Mouse (Mus musculus): ENCODE measurements around the gene Zrsr1. TPM values are rescaled to one million over a fixed set of nuclear protein-coding genes. Genes with fewer than 3 reads are reported as not detected.
A peak's percentile ranks its signal among the peaks of the same experiment; 100 is the strongest.

The Zrsr1 gene
- polyA plus RNA-seq, 1 experiment from 2014 or later = 1.8 TPM

DNA sequence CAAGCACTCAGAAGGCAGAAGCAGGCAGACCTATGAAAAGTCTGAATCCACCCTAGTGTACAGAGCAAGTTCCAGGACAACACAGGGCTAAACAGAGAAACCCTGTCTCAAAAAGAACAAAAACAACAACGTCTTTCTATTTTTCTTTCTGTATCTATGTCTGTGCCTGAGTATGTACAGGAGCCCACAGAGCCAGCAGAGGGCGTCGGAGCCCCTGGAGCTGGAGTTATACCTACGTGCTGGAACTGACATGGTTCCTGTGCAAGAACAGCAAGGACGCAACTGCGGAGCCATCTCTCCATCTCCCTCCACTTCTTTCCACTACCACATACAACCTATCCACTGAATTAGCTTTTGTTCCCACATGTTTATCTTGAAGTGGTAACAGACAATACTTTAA is 21.7 kb upstream of the Zrsr1 start:
- H3K4me1 ChIP-seq = no peaks in the 10 kb centered on the region
- ATAC-seq (ENCODE audit: extremely low read depth, insufficient number of reproducible peaks, low FRiP score, low TSS enrichment) = no peak
- H3K27me3 ChIP-seq (replicated peaks) = no peaks in the 10 kb centered on the region
- H3K4me3 ChIP-seq = no peak overlapping the region
- H3K9me3 ChIP-seq = no peaks in the 10 kb centered on the region
- peaks cover 28% of the 10 kb centered on the region for H3K36me3 ChIP-seq
- H3K27ac ChIP-seq (replicated peaks) = no peak overlapping the region
- 83% methylated on average over 6 of the region's 6 CpGs for WGBS
- no peak overlapping the region for H3K4me2 ChIP-seq
- H3K9ac ChIP-seq = no peak overlapping the region

DNA sequence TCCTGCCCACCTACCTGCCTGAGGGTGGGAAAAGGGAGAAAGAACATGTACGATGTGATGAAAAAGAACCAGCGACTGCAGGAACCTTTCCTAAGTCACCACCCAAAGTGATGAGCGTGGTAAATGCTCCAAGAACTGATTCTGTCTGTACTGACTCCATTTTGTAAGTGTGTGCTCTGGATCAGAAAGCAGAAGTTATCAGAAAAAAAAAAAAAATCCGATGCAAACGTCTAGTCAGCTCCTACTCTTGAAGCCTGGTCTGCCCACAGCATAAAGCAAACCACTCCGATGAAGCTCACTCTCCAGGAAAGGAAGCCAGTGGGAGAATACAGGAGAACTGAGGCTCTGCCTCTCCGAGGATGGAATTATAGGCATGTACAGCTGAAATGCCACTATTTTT is 19.1 kb upstream of the Zrsr1 start:
- Histone ChIP-seq H3K4me2 (no peak overlapping the region), H3K4me1 (no peaks in the 10 kb centered on the region; the same call in 1 of the 2 replicates), H3K4me3 (no peak overlapping the region), H3K9me3 (no peaks in the 10 kb centered on the region), H3K9ac (no peak overlapping the region), H3K36me3 (peaks cover 43% of the 10 kb centered on the region), H3K27me3 (replicated peaks) (no peaks in the 10 kb centered on the region), H3K27ac (replicated peaks) (no peak overlapping the region)
- 82% methylated on average over 7 of the region's 7 CpGs for WGBS
- ATAC-seq (ENCODE audit: extremely low read depth, insufficient number of reproducible peaks, low FRiP score, low TSS enrichment) = no peak

- no peaks in the 10 kb centered on the region; the same call in 1 of the 2 replicates for H3K4me1 ChIP-seq
- H3K27me3 ChIP-seq (replicated peaks) = no peaks in the 10 kb centered on the region
- ATAC-seq (ENCODE audit: extremely low read depth, insufficient number of reproducible peaks, low FRiP score, low TSS enrichment) = no peak
- H3K27ac ChIP-seq (replicated peaks) = no peak overlapping the region
- no peaks in the 10 kb centered on the region for H3K9me3 ChIP-seq
- H3K36me3 ChIP-seq = peaks cover 38% of the 10 kb centered on the region
- no peak overlapping the region for H3K4me3 ChIP-seq
- 86% methylated on average over 6 of the region's 6 CpGs for WGBS
- H3K9ac ChIP-seq = no peak overlapping the region
- no peak overlapping the region for H3K4me2 ChIP-seq
Observed at GRCm38 (mm10) chr11:22956346-22956745, 15.5 kb upstream of the Zrsr1 start.

GRCm38 (mm10) chr11:22956830-22957229 is 15.0 kb upstream of the Zrsr1 start:
- WGBS = 60% methylated on average over 4 of the region's 4 CpGs
- no peaks in the 10 kb centered on the region for H3K27me3 ChIP-seq (replicated peaks)
- H3K9me3 ChIP-seq = no peaks in the 10 kb centered on the region
- no peak overlapping the region for H3K4me2 ChIP-seq
- H3K4me3 ChIP-seq = no peak overlapping the region
- H3K9ac ChIP-seq = no peak overlapping the region
- no peak overlapping the region for H3K27ac ChIP-seq (replicated peaks)
- H3K36me3 ChIP-seq = peaks cover 34% of the 10 kb centered on the region
- no peak for ATAC-seq (ENCODE audit: extremely low read depth, insufficient number of reproducible peaks, low FRiP score, low TSS enrichment)
- H3K4me1 ChIP-seq = no peaks in the 10 kb centered on the region; the same call in 1 of the 2 replicates

GRCm38 (mm10) chr11:22957791-22958374 is 13.9 kb upstream of the Zrsr1 start:
- ATAC-seq (ENCODE audit: extremely low read depth, insufficient number of reproducible peaks, low FRiP score, low TSS enrichment) = no peak
- no peak overlapping the region for H3K27ac ChIP-seq (replicated peaks)
- peaks cover 27% of the 10 kb centered on the region for H3K36me3 ChIP-seq
- H3K4me1 ChIP-seq = no peaks in the 10 kb centered on the region; the same call in 1 of the 2 replicates
- H3K9me3 ChIP-seq = no peaks in the 10 kb centered on the region
- H3K4me2 ChIP-seq = no peak overlapping the region
- H3K27me3 ChIP-seq (replicated peaks) = no peaks in the 10 kb centered on the region
- H3K4me3 ChIP-seq = no peak overlapping the region
- 79% methylated on average over 4 of the region's 4 CpGs for WGBS
- no peak overlapping the region for H3K9ac ChIP-seq

- Histone ChIP-seq H3K27me3 (replicated peaks) (no peaks in the 10 kb centered on the region), H3K4me1 (peaks cover 7% of the 10 kb centered on the region; the same call in 1 of the 2 replicates), H3K4me2 (no peak overlapping the region), H3K27ac (replicated peaks) (no peak overlapping the region), H3K4me3 (no peak overlapping the region), H3K9ac (no peak overlapping the region), H3K36me3 (peaks cover 16% of the 10 kb centered on the region), H3K9me3 (peaks cover 11% of the 10 kb centered on the region)
- no peak for ATAC-seq (ENCODE audit: extremely low read depth, insufficient number of reproducible peaks, low FRiP score, low TSS enrichment)
- WGBS = 74% methylated on average over 1 of the region's 1 CpGs
Observed at GRCm38 (mm10) chr11:22962101-22962500, 9.7 kb upstream of the Zrsr1 start.

GRCm38 (mm10) chr11:22964401-22964800 is 7.4 kb upstream of the Zrsr1 start:
- no peak for ATAC-seq (ENCODE audit: extremely low read depth, insufficient number of reproducible peaks, low FRiP score, low TSS enrichment)
- WGBS = 64% methylated on average over 4 of the region's 4 CpGs
- H3K4me2 ChIP-seq = no peak overlapping the region
- H3K4me1 ChIP-seq = peaks cover 7% of the 10 kb centered on the region; the same call in 1 of the 2 replicates
- H3K36me3 ChIP-seq = peaks cover 25% of the 10 kb centered on the region
- H3K27me3 ChIP-seq (replicated peaks) = no peaks in the 10 kb centered on the region
- H3K9ac ChIP-seq = no peak overlapping the region
- peaks cover 19% of the 10 kb centered on the region for H3K9me3 ChIP-seq
- H3K4me3 ChIP-seq = no peak overlapping the region
- H3K27ac ChIP-seq (replicated peaks) = no peak overlapping the region

DNA sequence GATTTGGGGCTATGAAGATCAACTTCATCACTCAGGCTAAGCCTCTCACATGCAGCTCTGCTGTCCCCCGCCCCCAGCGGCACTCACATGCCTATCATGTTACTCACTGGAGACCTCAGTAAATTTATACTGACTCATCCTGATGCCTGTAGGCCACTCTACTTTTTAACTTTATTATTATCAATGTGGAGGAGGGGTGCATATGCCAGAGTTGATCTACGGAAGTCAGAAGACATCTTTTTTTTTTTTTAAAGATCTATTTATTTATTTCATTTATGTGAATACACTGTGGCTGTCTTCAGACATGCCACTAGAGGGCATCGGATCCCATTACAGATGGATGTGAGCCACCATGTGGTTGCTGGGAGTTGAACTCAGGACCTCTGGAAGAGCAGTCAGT is 6.3 kb upstream of the Zrsr1 start:
- H3K4me1 ChIP-seq = peaks cover 7% of the 10 kb centered on the region; the same call in 1 of the 2 replicates
- ATAC-seq (ENCODE audit: extremely low read depth, insufficient number of reproducible peaks, low FRiP score, low TSS enrichment) = no peak
- no peak overlapping the region for H3K4me2 ChIP-seq
- no peak overlapping the region for H3K4me3 ChIP-seq
- no peak overlapping the region for H3K27ac ChIP-seq (replicated peaks)
- H3K27me3 ChIP-seq (replicated peaks) = no peaks in the 10 kb centered on the region
- WGBS = 74% methylated on average over 4 of the region's 4 CpGs
- H3K9ac ChIP-seq = no peak overlapping the region
- peaks cover 23% of the 10 kb centered on the region for H3K9me3 ChIP-seq
- peaks cover 27% of the 10 kb centered on the region for H3K36me3 ChIP-seq

DNA sequence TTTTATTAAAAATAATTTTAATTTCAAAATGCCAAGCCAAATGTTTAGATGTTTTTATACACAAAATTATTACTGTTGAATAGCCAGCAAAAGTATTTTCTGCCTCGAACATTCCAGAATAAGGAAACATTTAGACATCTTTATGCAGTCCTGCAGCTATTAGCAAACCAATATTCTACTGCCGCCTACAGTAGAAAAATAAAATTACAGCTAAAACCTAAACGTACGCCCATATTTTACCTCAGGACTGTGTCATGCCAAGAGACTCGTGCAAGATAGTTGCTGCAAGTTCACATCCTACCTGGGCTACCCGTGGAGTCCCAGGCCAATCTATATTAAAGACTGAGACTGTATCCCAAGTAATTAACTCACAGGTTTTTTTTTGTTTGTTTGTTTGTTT is 2.3 kb upstream of the Zrsr1 start:
- Histone ChIP-seq H3K4me1 (peaks cover 12% of the 10 kb centered on the region), H3K27ac (replicated peaks) (no peak overlapping the region), H3K36me3 (peaks cover 61% of the 10 kb centered on the region), H3K9me3 (peaks cover 50% of the 10 kb centered on the region), H3K4me2 (no peak overlapping the region), H3K27me3 (replicated peaks) (no peaks in the 10 kb centered on the region), H3K9ac (no peak overlapping the region), H3K4me3 (no peak overlapping the region)
- 52% methylated on average over 6 of the region's 6 CpGs for WGBS
- ATAC-seq (ENCODE audit: extremely low read depth, insufficient number of reproducible peaks, low FRiP score, low TSS enrichment) = no peak

DNA sequence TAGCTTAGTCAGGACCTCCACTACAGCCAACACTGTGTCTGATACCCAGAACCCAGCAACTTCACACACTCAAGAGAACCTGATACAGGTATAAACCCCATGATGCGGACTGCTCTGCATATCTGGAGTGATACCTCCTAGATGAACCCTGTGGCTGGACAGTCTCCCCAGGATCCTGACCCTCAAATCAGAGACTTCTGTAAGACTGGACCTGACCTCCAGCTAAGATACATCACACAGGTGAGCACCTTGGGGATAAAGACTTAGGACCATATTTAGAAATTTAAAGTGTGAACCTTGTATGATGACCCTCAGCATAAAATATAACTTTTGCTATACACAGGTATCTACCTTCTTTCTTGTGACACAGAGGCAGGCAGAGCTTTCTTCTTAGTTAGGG is 1.3 kb upstream of the Zrsr1 start:
- Histone ChIP-seq H3K36me3 (peaks cover 63% of the 10 kb centered on the region), H3K4me2 (no peak overlapping the region), H3K27me3 (replicated peaks) (no peaks in the 10 kb centered on the region), H3K4me1 (peaks cover 12% of the 10 kb centered on the region), H3K27ac (replicated peaks) (no peak overlapping the region), H3K9me3 (peaks cover 50% of the 10 kb centered on the region), H3K9ac (no peak overlapping the region), H3K4me3 (no peak overlapping the region)
- ATAC-seq (ENCODE audit: extremely low read depth, insufficient number of reproducible peaks, low FRiP score, low TSS enrichment) = no peak
- 95% methylated on average over 1 of the region's 1 CpGs for WGBS

- H3K4me1 ChIP-seq = peaks cover 27% of the 10 kb centered on the region
Observed at GRCm38 (mm10) chr11:22972746-22973526, 1.1 kb downstream of the Zrsr1 start.

More at GRCm38 (mm10) chr11:22972746-22973526, 1.1 kb downstream of the Zrsr1 start:
- Histone ChIP-seq H3K4me2 (peak overlapping the region; percentile 84), H3K9me3 (peaks cover 32% of the 10 kb centered on the region), H3K27me3 (replicated peaks) (no peaks in the 10 kb centered on the region), H3K27ac (replicated peaks) (peak overlapping the region; percentile 82), H3K4me3 (peak overlapping the region; percentile 64), H3K36me3 (peaks cover 65% of the 10 kb centered on the region), H3K9ac (peak overlapping the region; percentile 83)
- ATAC-seq (ENCODE audit: extremely low read depth, insufficient number of reproducible peaks, low FRiP score, low TSS enrichment) = no peak; the same call in 1 of the 2 replicates
- WGBS = 48% methylated on average over 41 of the region's 46 CpGs

Measured in heart, embryonic 13.5 days (tissue).